Mouse (Mus musculus) gonadal fat pad, adult 2 months (tissue): ENCODE results near the gene Olfr1039. TPM values are rescaled to one million over a fixed set of nuclear protein-coding genes. Genes with fewer than 3 reads are reported as not detected.
"Not testable (repeated sequence)": the region's sequence is repeated elsewhere in the genome, so short reads cannot be mapped to it uniquely, and the experiment has no call there.

Experiments used
- DNase-seq: peaks from one replicate; pipeline ENCODE4 v3.0.0-alpha.2; 2012; ENCODE audit warnings: low read depth
- polyA plus RNA-seq: library from polyadenylated mRNA; depleted of rRNA; stranded (reverse); fragments of >200 nt; gene quantifications from 2 replicates; pipeline ENCODE4 v1.2.3, GENCODE M21; 2012; rRNA removed

Olfr1039 gene
- 0.03 TPM in 1 of 2 replicates, not detected in the other for polyA plus RNA-seq

- no peak for DNase-seq
Measured at GRCm38 (mm10) chr2:86135828-86136227, at the start of gene Olfr1039. Gene Olfr1039, minus strand, starts transcription at chr2:86135928.

GRCm38 (mm10) chr2:86179950-86180349, 44.2 kb upstream of the Olfr1039 start:
- DNase-seq: no peak

GRCm38 (mm10) chr2:86177720-86178119, 42.0 kb upstream of the Olfr1039 start, which contains the start of gene Olfr1044:
Gene Olfr1044, minus strand, starts transcription at chr2:86177820.
- no peak for DNase-seq

- DNase-seq: not testable (repeated sequence)
Measured at GRCm38 (mm10) chr2:86175422-86175821, 39.7 kb upstream of the Olfr1039 start.

- DNase-seq: no peak
Measured at GRCm38 (mm10) chr2:86167422-86167821, 31.7 kb upstream of the Olfr1039 start, which contains the start of gene Olfr1043. Gene Olfr1043, minus strand, starts transcription at chr2:86167522.

- no peak for DNase-seq
Measured at GRCm38 (mm10) chr2:86161738-86162137, 26.0 kb upstream of the Olfr1039 start, which contains the start of gene Olfr1042. Gene Olfr1042, minus strand, starts transcription at chr2:86161838.

GRCm38 (mm10) chr2:86146632-86147031, 10.9 kb upstream of the Olfr1039 start, which contains the start of gene Olfr1040:
Gene Olfr1040, minus strand, starts transcription at chr2:86146732.
- DNase-seq: no peak

- no peak for DNase-seq
Measured at GRCm38 (mm10) chr2:86087285-86087684, 48.4 kb downstream of the Olfr1039 start, which contains the start of gene Olfr1037. Gene Olfr1037, minus strand, starts transcription at chr2:86087385.

GRCm38 (mm10) chr2:86080478-86080877, 55.2 kb downstream of the Olfr1039 start:
- not testable (repeated sequence) for DNase-seq

Other genes starting within 250 kb of the Olfr1039 start
- gene Olfr1024, start 230.9 kb downstream of the Olfr1039 start, polyA plus RNA-seq: not detected in 2 replicates
- gene Olfr1025-ps1, start 220.7 kb downstream of the Olfr1039 start, polyA plus RNA-seq: not detected in 2 replicates
- gene Olfr1026, start 214.4 kb downstream of the Olfr1039 start, polyA plus RNA-seq: not detected in 2 replicates
- gene Olfr1028, start 185.5 kb downstream of the Olfr1039 start, polyA plus RNA-seq: not detected in 2 replicates
- not detected in 2 replicates for gene Olfr1029, start 162.0 kb downstream of the Olfr1039 start, polyA plus RNA-seq
- not detected in 2 replicates for gene Olfr1030, start 156.7 kb downstream of the Olfr1039 start, polyA plus RNA-seq
- gene Olfr1031, start 145.6 kb downstream of the Olfr1039 start, polyA plus RNA-seq: not detected in 2 replicates
- not detected in 2 replicates for gene Olfr1032, start 130.4 kb downstream of the Olfr1039 start, polyA plus RNA-seq
- 0.61 and 1.0 TPM in 2 replicates for gene Olfr1033, start 115.3 kb downstream of the Olfr1039 start, polyA plus RNA-seq
- 0.13 and 0.14 TPM in 2 replicates for gene Olfr1034, start 90.1 kb downstream of the Olfr1039 start, polyA plus RNA-seq
- not detected in 2 replicates for gene Olfr1036, start 61.9 kb downstream of the Olfr1039 start, polyA plus RNA-seq
- not detected in 2 replicates for gene Olfr1037, start 48.5 kb downstream of the Olfr1039 start, polyA plus RNA-seq
- gene Olfr1040, start 10.8 kb upstream of the Olfr1039 start, polyA plus RNA-seq: not detected in 2 replicates
- not detected in 2 replicates for gene Olfr1042, start 25.9 kb upstream of the Olfr1039 start, polyA plus RNA-seq
- not detected in 2 replicates for gene Olfr1043, start 31.6 kb upstream of the Olfr1039 start, polyA plus RNA-seq
- gene Olfr1044, start 41.9 kb upstream of the Olfr1039 start, polyA plus RNA-seq: not detected in 2 replicates
- not detected in 2 replicates for gene Olfr52, start 49.8 kb upstream of the Olfr1039 start, polyA plus RNA-seq
- not detected in 2 replicates for gene Olfr1045, start 67.1 kb upstream of the Olfr1039 start, polyA plus RNA-seq
- not detected in 2 replicates for gene Olfr1046, start 83.4 kb upstream of the Olfr1039 start, polyA plus RNA-seq
- gene Olfr1047, start 95.5 kb upstream of the Olfr1039 start, polyA plus RNA-seq: not detected in 2 replicates
- not detected in 2 replicates for gene Olfr1048, start 104.4 kb upstream of the Olfr1039 start, polyA plus RNA-seq
- gene Olfr1049, start 122.4 kb upstream of the Olfr1039 start, polyA plus RNA-seq: not detected in 2 replicates
- gene Olfr1051, start 143.2 kb upstream of the Olfr1039 start, polyA plus RNA-seq: not detected in 2 replicates
- gene Olfr1052, start 156.5 kb upstream of the Olfr1039 start, polyA plus RNA-seq: not detected in 2 replicates
- not detected in 2 replicates for gene Olfr1053, start 179.4 kb upstream of the Olfr1039 start, polyA plus RNA-seq
- gene Olfr1054, start 199.5 kb upstream of the Olfr1039 start, polyA plus RNA-seq: not detected in 2 replicates
- gene Olfr1055, start 214.4 kb upstream of the Olfr1039 start, polyA plus RNA-seq: not detected in 2 replicates
- not detected in 2 replicates for gene Olfr1056, start 226.5 kb upstream of the Olfr1039 start, polyA plus RNA-seq
- not detected in 2 replicates for gene Olfr1057, start 242.5 kb upstream of the Olfr1039 start, polyA plus RNA-seq